Mouse (Mus musculus) spleen, adult 2 months (tissue): Measurements from ENCODE around the gene Pim2.

ENCODE experiments used
- CTCF ChIP-seq: fragments of 200-500 bp; IDR thresholded peaks from 2 replicates; pipeline ENCODE4 v1.5.1; 2011; ENCODE audit warnings: mild to moderate bottlenecking, inconsistent platforms; ENCODE audit not compliant: insufficient read depth, insufficient read length, insufficient replicate concordance; ENCODE audit errors: extremely low read depth
- POLR2A ChIP-seq: fragments of 200-500 bp; IDR thresholded peaks from 2 replicates; pipeline ENCODE4 v1.6.1; 2011; ENCODE audit warnings: low read depth, low read length, inconsistent platforms

DNA sequence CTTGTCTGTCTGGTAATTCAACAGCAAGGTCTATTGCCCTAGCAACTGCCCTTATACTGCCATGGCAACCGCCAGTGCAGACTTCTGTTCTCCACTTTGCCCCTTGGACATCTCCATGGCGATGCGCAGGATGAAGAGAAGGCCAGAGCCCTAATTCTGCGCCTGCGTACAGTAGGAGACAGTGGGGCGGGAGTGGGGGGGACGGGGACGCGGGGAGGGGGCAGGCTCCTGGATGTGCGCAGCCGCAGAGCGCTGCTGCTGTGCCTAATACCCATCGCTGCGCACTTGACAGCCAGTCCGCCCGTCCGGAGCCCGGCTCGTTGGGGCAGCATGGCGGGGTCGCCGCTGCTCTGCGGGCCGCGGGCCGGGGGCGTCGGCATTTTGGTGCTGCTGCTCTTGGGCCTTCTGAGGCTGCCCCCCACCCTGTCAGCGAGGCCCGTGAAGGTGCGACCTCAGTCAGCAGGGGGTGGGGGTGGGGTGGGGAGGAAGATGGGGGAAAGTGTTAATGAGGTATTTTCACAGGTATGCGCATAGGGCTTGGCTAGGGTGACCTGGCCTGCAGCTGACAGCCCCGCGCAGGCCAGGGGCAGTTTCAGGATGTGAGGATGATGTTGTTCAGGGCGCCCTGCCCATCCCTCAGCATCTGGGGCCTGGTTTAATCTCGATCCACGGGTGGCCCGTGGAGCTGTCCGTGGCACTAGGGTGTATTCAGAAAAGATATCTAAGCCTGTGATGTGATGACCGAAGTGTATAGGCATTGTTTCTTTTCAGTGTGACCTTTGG is 41.7 kb downstream of the Pim2 start, which contains the start of gene Pcsk1n:
- TF ChIP-seq POLR2A (no peak), CTCF (no peak)
